Mouse (Mus musculus): ENCODE results near the gene Zfp637. TPM values are rescaled to one million over a fixed set of nuclear protein-coding genes. Genes with fewer than 3 reads are reported as not detected.
"Not testable (repeated sequence)": the region's sequence is repeated elsewhere in the genome, so short reads cannot be mapped to it uniquely, and the experiment has no call there.

The Zfp637 gene
- polyA plus RNA-seq, 1 experiment from 2014 or later, result 140 TPM

DNA sequence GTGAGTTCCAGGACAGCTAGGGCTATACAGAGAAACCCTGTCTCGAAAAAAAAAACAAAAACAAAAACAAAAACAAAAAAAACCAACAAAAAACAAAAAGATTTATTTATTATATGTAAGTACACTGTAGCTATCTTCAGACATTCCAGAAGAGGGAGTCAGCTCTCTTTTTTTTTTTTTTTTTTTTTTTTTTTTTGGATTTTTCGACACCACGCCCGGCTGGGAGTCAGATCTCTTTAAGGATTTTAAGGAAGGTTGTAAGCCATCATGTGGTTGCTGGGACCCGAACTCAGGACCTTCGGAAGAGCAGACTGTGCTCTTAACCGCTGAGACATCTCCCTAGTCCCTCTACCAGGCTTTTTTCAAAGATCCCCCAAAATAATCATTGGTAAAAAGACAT, 32.5 kb downstream of the Zfp637 start:
- H3K4me3 ChIP-seq; H3K27me3 ChIP-seq; H3K27ac ChIP-seq; H3K36me3 ChIP-seq; H3K9ac ChIP-seq; H3K4me2 ChIP-seq (replicated peaks); H3K4me1 ChIP-seq; H3K9me3 ChIP-seq (replicated peaks); ATAC-seq (ENCODE audit: low FRiP score): not testable (repeated sequence)
- 87% methylated on average over 7 of the region's 7 CpGs for WGBS

DNA sequence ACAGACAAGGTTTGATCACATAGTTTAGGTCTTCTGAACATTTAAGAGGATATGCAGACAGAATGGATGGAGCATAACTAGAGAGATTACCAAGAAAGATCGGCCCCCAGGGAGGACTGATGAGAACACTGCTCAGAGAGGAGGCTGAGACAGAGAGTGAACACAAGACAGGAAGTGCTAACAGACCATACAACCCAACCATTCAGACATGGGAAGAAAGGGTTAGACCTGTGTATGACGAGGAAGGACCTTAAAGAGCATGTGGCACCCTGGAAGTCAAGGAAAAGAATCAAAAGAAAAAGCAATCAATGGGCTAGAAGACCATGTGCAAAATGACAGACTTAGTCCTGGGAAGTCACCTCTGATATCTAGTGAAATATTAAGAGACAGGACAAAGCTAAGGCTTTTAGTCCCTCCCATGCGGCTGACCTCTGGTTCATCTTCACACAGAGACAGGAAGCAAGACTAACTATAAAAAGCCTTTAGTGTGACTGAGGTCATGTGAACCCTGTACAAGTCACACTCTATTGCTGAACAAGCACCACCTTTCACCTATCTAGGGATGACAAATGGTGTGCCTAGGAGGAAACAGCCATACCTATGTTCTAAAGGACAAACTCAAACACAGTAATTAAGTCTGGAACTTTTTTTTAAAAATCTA, 33.8 kb downstream of the Zfp637 start:
- Histone ChIP-seq H3K27me3 (no peaks in the 10 kb centered on the region), H3K4me1 (no peaks in the 10 kb centered on the region), H3K4me2 (replicated peaks) (no peak overlapping the region), H3K9me3 (replicated peaks) (no peaks in the 10 kb centered on the region), H3K4me3 (no peak overlapping the region), H3K9ac (no peak overlapping the region), H3K27ac (no peak overlapping the region), H3K36me3 (peaks cover 9% of the 10 kb centered on the region; the same call in 1 of the 2 replicates)
- no peak for ATAC-seq (ENCODE audit: low FRiP score)
- 76% methylated on average over 3 of the region's 3 CpGs for WGBS

DNA sequence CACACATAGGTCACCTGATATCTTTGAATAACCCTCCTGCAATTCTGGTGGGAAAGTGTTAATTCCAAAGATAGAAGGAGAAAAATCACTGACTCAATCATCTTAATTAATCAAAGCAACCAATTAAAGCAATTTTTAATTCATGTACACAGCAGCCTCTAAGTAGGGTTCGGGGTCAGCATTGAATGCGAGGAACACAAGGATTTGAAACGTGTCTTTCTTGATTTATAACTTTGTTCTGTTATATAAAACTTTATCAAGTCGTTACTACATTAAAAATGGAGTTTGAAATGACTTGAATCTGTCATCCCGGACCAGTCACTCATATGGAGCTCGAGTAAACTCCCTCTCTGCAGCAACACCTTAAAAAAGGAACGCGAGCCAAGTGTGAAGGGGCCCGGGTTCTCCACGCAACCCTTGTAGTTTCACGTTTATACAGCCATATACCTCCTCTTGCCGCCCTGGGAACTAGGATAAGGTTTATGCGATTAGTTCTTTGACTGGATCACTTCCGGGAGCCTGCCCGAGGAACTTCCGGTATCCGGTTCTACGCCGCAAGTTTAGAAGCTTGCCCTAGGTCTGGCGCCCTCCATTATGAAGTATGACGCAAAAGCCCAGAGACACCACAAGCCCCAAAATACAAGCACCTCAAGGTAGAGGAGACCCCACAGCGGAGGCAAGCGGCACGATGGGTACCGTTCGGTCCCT, 37.9 kb downstream of the Zfp637 start:
- peak; percentile 92 for ATAC-seq (ENCODE audit: low FRiP score)
- no peaks in the 10 kb centered on the region for H3K27me3 ChIP-seq
- H3K36me3 ChIP-seq, result no peaks in the 10 kb centered on the region
- 11% methylated on average over 26 of the region's 26 CpGs for WGBS
- peaks cover 7% of the 10 kb centered on the region for H3K4me1 ChIP-seq
- peak overlapping the region; percentile 96 for H3K27ac ChIP-seq
- peak overlapping the region; percentile 62 for H3K4me2 ChIP-seq (replicated peaks)
- H3K4me3 ChIP-seq, result peak overlapping the region; percentile 39
- H3K9me3 ChIP-seq (replicated peaks), result no peaks in the 10 kb centered on the region
- peak overlapping the region; percentile 74 for H3K9ac ChIP-seq

DNA sequence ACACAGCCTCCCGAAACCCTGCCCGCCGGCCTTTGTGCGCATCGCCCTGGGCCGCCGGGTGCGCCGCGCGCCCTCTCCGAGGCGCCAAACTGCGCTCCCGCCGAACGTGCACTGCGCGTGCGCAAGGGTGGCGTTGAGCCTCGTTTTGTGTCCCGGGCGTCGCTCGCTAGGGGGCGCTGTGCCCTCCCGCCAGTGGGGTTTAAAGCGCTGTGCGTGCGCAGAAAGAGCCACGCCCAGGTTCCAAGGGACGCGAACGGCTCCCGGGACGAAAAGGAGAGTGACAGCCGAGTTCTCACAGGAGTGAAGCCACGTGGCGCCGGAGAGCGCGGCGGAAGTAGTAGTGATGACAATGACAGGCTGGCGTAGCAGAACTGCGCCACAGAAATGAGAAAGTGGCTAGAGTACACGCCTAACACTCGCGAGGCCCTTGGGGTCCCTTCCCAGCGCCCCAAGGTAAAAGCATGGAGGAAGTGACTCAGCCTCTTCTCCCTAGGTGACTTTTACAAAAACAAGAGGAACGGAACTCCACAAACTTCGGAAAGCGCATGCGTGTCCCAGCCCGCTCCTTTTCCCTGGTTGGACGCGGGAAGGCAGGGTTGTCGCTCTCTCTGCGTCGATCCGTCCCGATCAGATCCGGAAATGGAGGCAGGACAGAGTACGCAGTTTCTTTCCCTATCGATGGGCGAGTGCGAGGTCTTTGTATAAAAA, 38.6 kb downstream of the Zfp637 start:
- no peaks in the 10 kb centered on the region for H3K27me3 ChIP-seq
- under 1% methylated on average over 67 of the region's 67 CpGs for WGBS
- H3K4me3 ChIP-seq, result peak overlapping the region; percentile 39
- peak; percentile 96 for ATAC-seq (ENCODE audit: low FRiP score)
- peak overlapping the region; percentile 96 for H3K27ac ChIP-seq
- H3K9ac ChIP-seq, result peak overlapping the region; percentile 74
- H3K4me2 ChIP-seq (replicated peaks), result peak overlapping the region; percentile 62
- no peaks in the 10 kb centered on the region for H3K36me3 ChIP-seq
- H3K4me1 ChIP-seq, result peaks cover 7% of the 10 kb centered on the region
- H3K9me3 ChIP-seq (replicated peaks), result no peaks in the 10 kb centered on the region

DNA sequence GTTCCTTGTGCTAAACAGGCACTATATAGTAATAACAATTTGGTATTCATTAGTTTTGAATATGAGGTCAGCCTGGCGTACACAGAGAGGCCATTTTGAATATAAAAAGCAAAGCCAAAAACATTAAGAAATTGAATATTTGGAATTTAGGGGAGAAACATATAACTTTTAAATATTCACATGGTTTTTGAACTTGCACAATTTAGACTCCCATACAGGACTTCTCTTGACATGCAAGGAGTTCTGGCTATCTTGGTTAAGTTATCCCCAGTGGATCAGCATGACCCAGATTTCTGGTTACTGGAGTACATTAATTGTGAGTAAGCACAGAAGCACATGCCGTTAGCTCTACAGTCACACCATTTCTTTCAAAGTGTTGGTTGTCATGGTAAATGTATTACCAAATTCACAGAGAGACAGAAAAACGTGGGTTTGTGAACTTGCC, 39.4 kb downstream of the Zfp637 start:
- Histone ChIP-seq H3K4me2 (replicated peaks) (peak overlapping the region; percentile 62), H3K4me1 (peaks cover 7% of the 10 kb centered on the region), H3K9me3 (replicated peaks) (no peaks in the 10 kb centered on the region), H3K27me3 (no peaks in the 10 kb centered on the region), H3K9ac (peak overlapping the region; percentile 60; the same call in 1 of the 2 replicates), H3K27ac (peak overlapping the region; percentile 96; the same call in 1 of the 2 replicates), H3K4me3 (peak overlapping the region; percentile 39), H3K36me3 (no peaks in the 10 kb centered on the region)
- 48% methylated on average over 3 of the region's 3 CpGs for WGBS
- ATAC-seq (ENCODE audit: low FRiP score), result no peak

DNA sequence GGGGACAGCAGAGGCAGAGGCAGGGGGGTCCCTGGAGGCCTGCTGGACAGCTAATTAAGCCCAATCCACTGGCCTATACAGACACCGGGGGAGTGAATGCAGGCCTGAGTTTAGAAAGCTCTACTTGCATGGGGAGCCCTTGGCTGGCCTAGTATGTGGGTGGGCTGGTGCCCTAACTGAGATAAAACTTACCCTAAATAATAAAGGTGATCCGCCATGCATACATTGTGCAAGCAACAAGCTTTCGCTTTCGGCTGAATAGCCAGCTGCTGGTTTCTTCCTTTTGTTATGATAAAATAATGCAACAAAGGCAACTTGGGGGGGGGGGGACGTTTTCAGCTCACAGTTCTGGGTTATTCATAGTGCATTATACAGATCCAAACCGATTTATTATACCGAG, 40.2 kb downstream of the Zfp637 start:
- no peak for ATAC-seq (ENCODE audit: low FRiP score)
- H3K9ac ChIP-seq, result no peak overlapping the region
- H3K4me1 ChIP-seq, result peaks cover 7% of the 10 kb centered on the region
- WGBS, result 46% methylated on average over 7 of the region's 7 CpGs
- no peak overlapping the region for H3K4me2 ChIP-seq (replicated peaks)
- H3K27ac ChIP-seq, result no peak overlapping the region
- H3K4me3 ChIP-seq, result no peak overlapping the region
- H3K27me3 ChIP-seq, result no peaks in the 10 kb centered on the region
- H3K36me3 ChIP-seq, result no peaks in the 10 kb centered on the region
- no peaks in the 10 kb centered on the region for H3K9me3 ChIP-seq (replicated peaks)

DNA sequence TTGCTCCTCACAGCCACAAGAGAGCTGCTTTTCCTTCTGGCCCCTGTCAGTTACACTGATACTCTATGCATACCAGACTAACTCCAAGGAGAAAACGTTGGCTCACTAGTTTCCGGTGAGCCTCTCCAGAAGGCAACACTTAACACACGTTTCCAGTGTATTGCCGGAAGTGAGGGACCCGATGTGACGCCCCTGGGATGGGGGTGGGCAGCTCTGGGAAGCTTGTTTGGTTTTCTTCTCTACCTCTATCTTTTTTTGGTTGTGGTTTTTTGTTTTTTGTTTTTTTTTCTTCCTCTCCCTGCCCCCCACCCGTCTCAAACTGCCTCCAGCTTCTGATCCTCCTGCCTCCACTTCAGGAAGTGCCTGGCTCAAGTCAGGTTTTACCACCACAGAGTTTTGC, 41.0 kb downstream of the Zfp637 start:
- 64% methylated on average over 7 of the region's 7 CpGs for WGBS

DNA sequence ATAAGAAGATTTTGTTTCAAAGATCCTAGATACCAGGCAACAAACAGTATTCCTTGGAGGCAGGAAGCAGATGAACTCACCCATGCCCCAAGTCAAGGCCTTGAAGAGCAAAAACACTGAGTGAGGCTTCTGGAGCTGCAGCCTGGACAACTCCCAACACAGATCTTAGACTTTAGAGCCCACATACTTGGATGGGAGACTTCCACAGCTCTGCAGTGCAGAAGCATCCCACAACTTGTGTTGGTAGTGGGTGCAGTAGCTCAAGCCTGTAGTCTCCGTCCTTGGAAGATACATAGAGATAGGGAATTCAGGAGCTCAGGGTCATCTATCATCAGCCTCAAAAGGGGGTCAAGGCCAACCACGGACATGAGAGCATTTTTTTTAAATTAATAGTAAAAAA, 45.0 kb downstream of the Zfp637 start:
- peaks cover 3% of the 10 kb centered on the region for H3K4me1 ChIP-seq
- no peak overlapping the region for H3K27ac ChIP-seq
- no peaks in the 10 kb centered on the region for H3K9me3 ChIP-seq (replicated peaks)
- no peak for ATAC-seq (ENCODE audit: low FRiP score)
- no peaks in the 10 kb centered on the region for H3K27me3 ChIP-seq
- H3K9ac ChIP-seq, result no peak overlapping the region
- H3K4me3 ChIP-seq, result no peak overlapping the region
- H3K36me3 ChIP-seq, result no peaks in the 10 kb centered on the region
- WGBS, result 87% methylated on average over 2 of the region's 2 CpGs
- no peak overlapping the region for H3K4me2 ChIP-seq (replicated peaks)

More for the DNA sequence above, 41.0 kb downstream of the Zfp637 start:
- H3K4me3 ChIP-seq, result no peak overlapping the region
- no peak overlapping the region for H3K4me2 ChIP-seq (replicated peaks)
- H3K27ac ChIP-seq, result no peak overlapping the region
- no peaks in the 10 kb centered on the region for H3K27me3 ChIP-seq
- H3K9me3 ChIP-seq (replicated peaks), result no peaks in the 10 kb centered on the region
- no peak for ATAC-seq (ENCODE audit: low FRiP score)
- peaks cover 7% of the 10 kb centered on the region for H3K4me1 ChIP-seq
- no peaks in the 10 kb centered on the region for H3K36me3 ChIP-seq
- H3K9ac ChIP-seq, result no peak overlapping the region

DNA sequence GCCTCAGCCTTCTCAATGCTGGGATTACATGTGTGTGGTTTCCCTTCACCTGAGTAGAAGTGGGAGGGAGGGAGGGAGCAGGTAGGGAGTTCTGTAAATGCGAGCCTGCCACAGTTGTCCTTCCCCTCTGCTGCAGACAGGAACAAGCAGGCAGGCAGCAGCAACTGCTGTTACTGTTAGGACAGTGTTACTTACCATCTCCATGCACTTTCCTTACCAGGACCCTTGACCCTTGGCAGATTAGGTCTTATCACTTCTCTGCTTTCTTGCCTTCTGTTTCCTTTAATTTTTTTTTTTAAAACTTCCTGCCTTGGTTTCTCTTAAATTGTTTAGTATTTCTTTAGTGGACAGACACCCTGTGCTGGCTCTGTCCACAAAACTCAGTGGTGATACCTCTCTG, 47.1 kb downstream of the Zfp637 start:
- no peak overlapping the region for H3K27ac ChIP-seq
- H3K4me1 ChIP-seq, result no peaks in the 10 kb centered on the region
- H3K36me3 ChIP-seq, result no peaks in the 10 kb centered on the region
- no peak for ATAC-seq (ENCODE audit: low FRiP score)
- H3K4me3 ChIP-seq, result no peak overlapping the region
- no peaks in the 10 kb centered on the region for H3K27me3 ChIP-seq
- WGBS, result 33% methylated on average over 1 of the region's 1 CpGs
- no peak overlapping the region for H3K4me2 ChIP-seq (replicated peaks)
- H3K9ac ChIP-seq, result no peak overlapping the region
- H3K9me3 ChIP-seq (replicated peaks), result no peaks in the 10 kb centered on the region

DNA sequence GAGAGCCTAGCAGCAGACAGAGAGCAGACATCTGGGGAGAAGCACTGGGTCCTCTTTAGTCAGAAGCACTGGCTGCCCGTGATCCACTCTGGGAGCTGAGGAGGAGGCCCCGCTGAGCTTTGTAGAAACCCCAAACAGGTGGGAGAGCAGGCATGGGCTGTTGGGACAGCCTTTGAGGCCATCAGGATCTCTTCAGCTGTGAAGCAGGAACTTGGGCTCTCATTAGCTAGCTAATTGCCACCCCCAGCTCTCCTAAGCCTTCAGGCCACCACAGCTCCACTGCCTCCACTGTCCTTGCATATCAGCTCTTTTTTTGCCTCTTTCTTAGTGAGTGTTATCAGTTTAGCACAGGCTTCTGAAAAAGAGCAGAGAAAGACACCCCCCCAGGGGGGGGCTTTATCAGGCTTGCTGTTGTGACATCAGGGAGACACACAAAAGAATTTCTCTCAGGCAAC, 47.7 kb downstream of the Zfp637 start:
- H3K9ac ChIP-seq, result no peak overlapping the region
- 75% methylated on average over 2 of the region's 2 CpGs for WGBS
- no peak overlapping the region for H3K4me3 ChIP-seq
- H3K27me3 ChIP-seq, result no peaks in the 10 kb centered on the region
- no peaks in the 10 kb centered on the region for H3K36me3 ChIP-seq
- no peak overlapping the region for H3K4me2 ChIP-seq (replicated peaks)
- ATAC-seq (ENCODE audit: low FRiP score), result no peak
- H3K27ac ChIP-seq, result no peak overlapping the region
- no peaks in the 10 kb centered on the region for H3K4me1 ChIP-seq
- no peaks in the 10 kb centered on the region for H3K9me3 ChIP-seq (replicated peaks)

DNA sequence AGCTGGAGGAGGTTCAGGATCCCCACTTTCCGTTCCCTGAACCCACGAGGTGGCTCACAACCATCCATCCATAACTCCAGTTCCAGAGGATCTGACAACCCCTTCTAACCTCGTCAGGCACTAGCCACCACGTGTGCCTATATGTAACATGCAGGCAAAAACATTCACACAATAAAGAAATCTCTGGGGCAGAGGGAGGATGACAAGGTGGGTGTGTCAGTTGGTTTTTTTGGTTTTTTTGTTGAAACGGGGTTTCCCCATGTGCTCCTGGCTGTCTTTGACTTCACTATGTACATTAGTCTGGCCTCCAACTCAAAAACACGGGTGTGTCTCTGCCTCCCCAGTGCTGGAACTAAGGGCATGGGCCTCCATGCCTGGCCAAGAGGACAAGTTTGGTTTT, 49.3 kb downstream of the Zfp637 start:
- Histone ChIP-seq H3K9me3 (replicated peaks) (no peaks in the 10 kb centered on the region), H3K4me3 (no peak overlapping the region), H3K27ac (no peak overlapping the region), H3K9ac (no peak overlapping the region), H3K4me2 (replicated peaks) (no peak overlapping the region), H3K36me3 (no peaks in the 10 kb centered on the region), H3K4me1 (no peaks in the 10 kb centered on the region), H3K27me3 (no peaks in the 10 kb centered on the region)
- no peak for ATAC-seq (ENCODE audit: low FRiP score)
- 83% methylated on average over 6 of the region's 6 CpGs for WGBS

DNA sequence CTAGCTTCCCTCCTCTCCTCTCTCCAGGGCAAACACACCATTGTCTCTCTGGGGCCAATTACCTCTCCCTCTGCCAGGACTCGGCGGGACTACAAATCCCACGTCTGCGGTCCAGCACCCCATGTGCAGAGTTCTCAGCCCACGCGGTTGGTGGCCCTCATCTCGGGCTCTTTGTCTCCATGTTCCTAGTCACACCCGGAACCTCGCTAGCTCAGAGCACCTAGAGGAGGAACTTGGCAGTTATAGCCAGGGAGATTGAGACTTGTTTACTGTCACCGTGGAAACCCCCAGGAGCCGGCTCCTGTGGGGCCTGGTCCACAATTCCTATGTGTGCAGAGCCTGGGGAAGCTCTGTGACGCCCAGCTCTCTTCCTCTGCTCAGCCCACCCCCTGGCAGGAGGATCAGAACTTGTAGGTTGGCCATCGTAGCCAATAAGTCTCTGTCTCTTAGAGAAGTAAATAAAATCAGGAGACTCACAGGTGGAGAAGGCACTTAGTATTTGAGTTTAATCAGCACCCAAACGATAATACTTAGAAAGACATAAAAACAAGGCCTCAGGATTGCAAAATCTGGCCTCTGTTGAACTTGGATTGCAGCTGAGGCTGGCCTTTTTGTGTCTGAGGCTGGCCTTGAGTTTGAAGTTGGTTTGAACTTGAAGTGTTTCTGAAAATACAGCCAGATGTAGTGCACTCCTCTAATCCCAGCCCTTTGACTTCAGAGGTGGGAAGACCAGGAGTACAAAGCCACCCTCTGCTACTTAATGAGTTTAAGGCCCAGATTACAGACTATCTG, 50.6 kb downstream of the Zfp637 start:
- Histone ChIP-seq H3K9ac (no peak overlapping the region), H3K4me2 (replicated peaks) (no peak overlapping the region)
- no peak for ATAC-seq (ENCODE audit: low FRiP score)

More for the DNA sequence above, 50.6 kb downstream of the Zfp637 start:
- no peaks in the 10 kb centered on the region for H3K36me3 ChIP-seq
- WGBS, result 65% methylated on average over 14 of the region's 14 CpGs
- no peaks in the 10 kb centered on the region for H3K4me1 ChIP-seq
- no peaks in the 10 kb centered on the region for H3K27me3 ChIP-seq
- no peak overlapping the region for H3K4me3 ChIP-seq
- H3K27ac ChIP-seq, result no peak overlapping the region
- H3K9me3 ChIP-seq (replicated peaks), result no peaks in the 10 kb centered on the region
